Mouse (Mus musculus) cortical plate, adult 2 months (tissue): Measurements from ENCODE around the gene Paics.

Source experiments
- CTCF ChIP-seq: fragments of 200-500 bp; IDR thresholded peaks from 2 replicates; pipeline ENCODE4 v1.5.1; 2011; ENCODE audit warnings: mild to moderate bottlenecking, control low read depth, low read length; ENCODE audit not compliant: insufficient read depth; ENCODE audit errors: extremely low read depth
- POLR2A ChIP-seq: fragments of 200-500 bp; IDR thresholded peaks from 2 replicates; pipeline ENCODE4 v1.6.1; 2011; ENCODE audit warnings: mild to moderate bottlenecking, low read length, control low read depth; ENCODE audit not compliant: insufficient read depth; ENCODE audit errors: extremely low read depth

DNA sequence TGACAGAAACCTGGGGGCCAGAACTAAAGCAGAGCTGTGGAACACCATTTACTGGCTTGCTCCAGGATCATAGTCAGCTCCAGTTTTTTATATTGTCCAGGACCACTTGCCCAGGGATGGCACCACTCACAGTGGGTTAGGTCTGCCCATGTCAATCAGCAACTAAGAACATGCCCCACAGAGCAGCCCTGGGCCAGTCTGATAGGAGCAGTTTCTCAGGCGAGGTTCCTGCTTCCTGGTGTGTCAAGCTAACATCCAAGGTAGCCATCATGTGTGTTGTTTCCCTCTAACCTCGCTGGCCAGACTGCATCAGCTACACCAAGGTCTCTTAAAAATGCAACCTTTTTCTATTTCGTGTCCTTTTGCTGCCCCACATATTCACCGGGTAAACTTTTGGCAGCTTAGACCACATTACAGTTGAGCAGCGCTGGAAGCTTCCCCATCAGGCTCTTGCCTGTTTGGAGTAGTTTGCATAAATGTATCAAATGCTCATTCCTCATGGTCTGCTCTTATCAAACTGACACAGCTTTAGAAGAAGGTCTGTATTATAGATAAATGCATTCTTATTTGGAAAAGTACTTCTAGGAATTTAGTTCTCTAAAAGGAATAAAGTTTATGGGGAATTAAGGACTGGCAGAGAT lies 42.2 kb downstream of the Paics start:
- TF ChIP-seq POLR2A (no peak), CTCF (no peak)
